Comparison of ENCODE assay signal across 8 mouse cellular contexts in the genomic region with DNA sequence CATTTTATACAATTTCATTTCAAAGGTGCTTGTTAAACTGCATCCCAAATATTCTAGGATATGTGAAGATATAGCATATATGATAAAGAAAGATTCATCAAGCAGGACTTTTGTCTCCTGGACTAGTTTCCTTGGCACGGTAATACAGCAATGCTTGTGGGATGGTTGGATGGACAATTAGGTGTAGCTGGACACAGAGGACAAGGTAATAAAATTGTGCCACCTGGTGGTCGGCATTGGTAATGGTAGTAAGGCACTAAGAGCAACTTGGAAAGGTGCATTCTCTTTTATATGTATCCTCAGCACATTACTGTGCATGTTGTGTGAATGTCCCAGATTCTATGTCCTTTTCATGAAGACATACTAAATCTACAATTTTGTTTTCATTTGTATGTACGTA. TPM values are rescaled to one million over a fixed set of nuclear protein-coding genes. Genes with fewer than 3 reads are reported as not detected.
A peak's percentile ranks its signal among the peaks of the same experiment; 100 is the strongest.
DNase-seq lines count a peak whose midpoint lies in the region; ATAC-seq and TF ChIP-seq lines count a peak whose summit lies in the region.

No protein-coding gene starts in this region.

- no peak overlapping the region for H3K4me2 ChIP-seq in liver, postnatal 0 days (ENCODE audit: low read depth, low read length)
- H3K4me2 ChIP-seq in neural tube, embryonic 14.5 days (ENCODE audit: low read depth, low read length) = no peak overlapping the region

- 31% methylated on average over 3 of the region's 3 CpGs for WGBS in liver, postnatal 0 days (ENCODE audit: insufficient replicate concordance)
- 30% methylated on average over 3 of the region's 3 CpGs for WGBS in neural tube, embryonic 14.5 days

- TF ChIP-seq EP300 in liver, postnatal 0 days (IDR thresholded peaks at IDR 0.05; ENCODE audit: low read depth) = no peak

- H3K4me1 ChIP-seq in liver, postnatal 0 days (ENCODE audit: insufficient read depth) = 0 out of 2 replicates have a peak, but pooled peaks cover 3% of the 10 kb centered on the region
- no peaks in the 10 kb centered on the region for H3K4me1 ChIP-seq in neural tube, embryonic 14.5 days (ENCODE audit: control insufficient read depth, insufficient read depth, low read length)

- DNase-seq in 416B (ENCODE audit: low read depth) (peak; percentile 72), ZHBTc4 (ENCODE audit: low read depth, low spot score) (peak; percentile 56)
- DNase-seq in kidney, postnatal 36 days = peak; percentile 71 to 85
- DNase-seq in liver, postnatal 0 days = peak; percentile 76
- DNase-seq in thymus, postnatal 14 days = peak; percentile 58

- H3K27me3 ChIP-seq in liver, postnatal 0 days (ENCODE audit: insufficient read depth, low read length) = no peaks in the 10 kb centered on the region
- H3K27me3 ChIP-seq in neural tube, embryonic 14.5 days (ENCODE audit: control insufficient read depth, insufficient read depth, low read length) = no peaks in the 10 kb centered on the region

- no peak overlapping the region for H3K4me3 ChIP-seq in liver, postnatal 0 days (ENCODE audit: low read depth, low read length)
- H3K4me3 ChIP-seq in neural tube, embryonic 14.5 days (ENCODE audit: low read depth, low read length) = no peak overlapping the region

- peak; percentile 62; the same call in 1 of the 2 replicates for ATAC-seq in common myeloid progenitor, adult 5-6 weeks (replicated peaks; ENCODE audit: low read depth, poor library complexity, severe bottlenecking)
- peak; percentile 77 for ATAC-seq in granulocyte monocyte progenitor cell, adult 5-6 weeks (replicated peaks; ENCODE audit: poor library complexity, severe bottlenecking)
- peak; percentile 48; the same call in 1 of the 2 replicates for ATAC-seq in liver, postnatal 0 days
- peak; percentile 79; the same call in 1 of the 2 replicates for ATAC-seq in neural tube, embryonic 14.5 days (ENCODE audit: low read depth)

- H3K27ac ChIP-seq in liver, postnatal 0 days (ENCODE audit: low read depth) = no peak overlapping the region
- H3K27ac ChIP-seq in neural tube, embryonic 14.5 days (ENCODE audit: low read depth, low read length) = no peak overlapping the region

- H3K36me3 ChIP-seq in liver, postnatal 0 days (replicated peaks; ENCODE audit: insufficient read depth, low read length) = no peaks in the 10 kb centered on the region
- no peaks in the 10 kb centered on the region for H3K36me3 ChIP-seq in neural tube, embryonic 14.5 days (ENCODE audit: control insufficient read depth, insufficient read depth, low read length)

- H3K9me3 ChIP-seq in liver, postnatal 0 days (ENCODE audit: low read length) = no peaks in the 10 kb centered on the region
- H3K9me3 ChIP-seq in neural tube, embryonic 14.5 days (ENCODE audit: control insufficient read depth, low read length) = no peaks in the 10 kb centered on the region

- no peak overlapping the region for H3K9ac ChIP-seq in liver, postnatal 0 days (replicated peaks)
- H3K9ac ChIP-seq in neural tube, embryonic 14.5 days (replicated peaks; ENCODE audit: low read depth, low read length) = no peak overlapping the region

- peak; percentile 84 for TF ChIP-seq CTCF in liver, postnatal 0 days (IDR thresholded peaks at IDR 0.05; ENCODE audit: low read depth)

RNA-seq across cellular contexts. Expression of a gene that starts 47.9 kb away (rescaled TPM):
- total RNA-seq in common myeloid progenitor, adult 5-6 weeks (2017) = 0.09 and 1.1 TPM in 2 replicates
- total RNA-seq in granulocyte monocyte progenitor cell, adult 5-6 weeks (2014; fragmentation: Nextera tagmentation) = 0.09 TPM in 1 of 2 replicates, not detected in the other
- 0.73 and 0.82 TPM in 2 replicates for total RNA-seq in granulocyte monocyte progenitor cell, adult 5-6 weeks (2017)
- 0.24 and 0.27 TPM in 2 replicates for polyA plus RNA-seq in liver, postnatal 0 days (2015; fragmentation: Nextera tagmentation; extraction: Ambion mirVana)
- not detected in 2 replicates for polyA plus RNA-seq in neural tube, embryonic 14.5 days (2014; fragmentation: Nextera tagmentation; extraction: Ambion mirVana)
